Mouse (Mus musculus): ENCODE data around the gene Bbs4. TPM values are rescaled to one million over a fixed set of nuclear protein-coding genes. Genes with fewer than 3 reads are reported as not detected.

Bbs4 gene
- polyA plus RNA-seq, 1 experiment from 2014 or later = 22.0 TPM

GRCm38 (mm10) chr9:59289529-59290115, 63.7 kb downstream of the Bbs4 start:
- no peak for ATAC-seq (ENCODE audit: low FRiP score)
- H3K9me3 ChIP-seq (ENCODE audit: control insufficient read depth, low read length) = no peaks in the 10 kb centered on the region
- no peaks in the 10 kb centered on the region for H3K27me3 ChIP-seq (ENCODE audit: control insufficient read depth, insufficient read depth, low read length)
- DNase-seq (ENCODE audit: low spot score) = peak; percentile 6
- no peak overlapping the region for H3K9ac ChIP-seq (ENCODE audit: low read depth, low read length)
- H3K27ac ChIP-seq (ENCODE audit: low read depth, low read length) = peak overlapping the region; percentile 51
- whole genome bisulfite sequencing = 68% methylated on average over 6 of the region's 6 CpGs
- H3K4me2 ChIP-seq (replicated peaks; ENCODE audit: low read depth, low read length) = no peak overlapping the region
- no peaks in the 10 kb centered on the region for H3K36me3 ChIP-seq (ENCODE audit: control insufficient read depth, insufficient read depth, low read length)
- H3K4me3 ChIP-seq (ENCODE audit: low read depth, low read length) = no peak overlapping the region
- H3K4me1 ChIP-seq (replicated peaks; ENCODE audit: control insufficient read depth, insufficient read depth, low read length) = no peaks in the 10 kb centered on the region; the same call in 1 of the 2 replicates

DNA sequence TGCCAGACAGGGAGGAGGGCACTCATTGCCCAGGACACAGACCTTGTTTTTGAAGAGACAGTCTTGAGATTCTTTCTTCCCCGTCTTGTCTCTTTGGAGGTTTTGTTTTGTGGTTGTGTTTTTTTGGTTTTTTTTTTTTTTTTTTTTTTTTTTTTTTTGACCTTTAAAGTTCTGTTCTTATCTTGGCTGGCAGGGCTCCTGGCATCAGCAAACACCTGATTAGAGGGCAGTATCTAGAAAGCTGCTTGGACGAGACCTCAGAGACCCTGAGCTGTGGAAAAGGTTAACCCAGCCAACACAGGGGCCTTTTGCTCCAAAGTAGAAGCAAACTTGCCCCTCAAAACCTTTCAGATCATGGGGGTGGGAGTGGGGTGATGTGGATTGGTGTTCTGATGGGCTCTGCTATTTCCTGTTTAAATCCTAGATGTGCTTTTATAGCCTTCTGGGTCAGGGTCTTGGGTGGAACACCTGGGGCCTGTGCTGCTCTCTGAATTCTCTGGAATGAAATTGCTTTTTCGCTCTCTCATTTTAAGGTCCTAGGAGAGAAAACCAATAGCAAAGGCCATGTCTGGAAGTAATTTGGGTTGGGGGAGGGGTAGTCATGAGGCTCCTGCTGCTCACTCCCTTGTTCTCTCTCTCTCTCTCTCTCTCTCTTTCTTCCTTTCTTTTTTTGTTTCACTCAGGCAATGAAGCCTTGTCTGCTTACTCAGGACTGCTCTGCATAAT, 64.5 kb downstream of the Bbs4 start:
- H3K27ac ChIP-seq (ENCODE audit: low read depth, low read length) = peak overlapping the region; percentile 51
- H3K9ac ChIP-seq (ENCODE audit: low read depth, low read length) = no peak overlapping the region
- peak; percentile 62 for DNase-seq (ENCODE audit: low spot score)

DNA sequence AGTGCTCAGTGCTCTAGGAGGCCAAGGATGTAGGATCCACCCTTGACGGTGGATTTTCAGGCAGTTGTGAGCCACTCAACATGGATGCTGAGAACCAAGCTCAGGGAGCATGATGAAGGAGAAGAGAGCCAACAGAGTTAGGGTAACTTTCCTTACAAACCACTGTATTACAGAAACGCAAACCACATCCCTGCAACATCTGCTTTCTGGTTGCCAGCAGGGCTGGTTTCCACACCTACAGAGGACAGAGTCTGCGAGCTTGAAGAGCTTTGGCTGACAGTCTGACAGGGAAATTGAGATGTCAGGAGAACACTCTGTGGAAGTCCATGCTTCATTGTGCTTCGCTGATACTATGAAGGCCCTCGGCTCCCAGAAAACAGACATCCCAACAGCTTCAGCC, 65.2 kb downstream of the Bbs4 start:
- H3K27me3 ChIP-seq (ENCODE audit: control insufficient read depth, insufficient read depth, low read length) = no peaks in the 10 kb centered on the region
- 71% methylated on average over 5 of the region's 5 CpGs for WGBS
- no peak overlapping the region for H3K4me2 ChIP-seq (replicated peaks; ENCODE audit: low read depth, low read length)
- H3K4me3 ChIP-seq (ENCODE audit: low read depth, low read length) = no peak overlapping the region
- H3K27ac ChIP-seq (ENCODE audit: low read depth, low read length) = no peak overlapping the region
- ATAC-seq (ENCODE audit: low FRiP score) = no peak
- no peak overlapping the region for H3K9ac ChIP-seq (ENCODE audit: low read depth, low read length)
- no peaks in the 10 kb centered on the region; the same call in 1 of the 2 replicates for H3K4me1 ChIP-seq (replicated peaks; ENCODE audit: control insufficient read depth, insufficient read depth, low read length)
- H3K9me3 ChIP-seq (ENCODE audit: control insufficient read depth, low read length) = no peaks in the 10 kb centered on the region
- DNase-seq (ENCODE audit: low spot score) = no peak
- H3K36me3 ChIP-seq (ENCODE audit: control insufficient read depth, insufficient read depth, low read length) = no peaks in the 10 kb centered on the region

More for the DNA sequence above, 64.5 kb downstream of the Bbs4 start:
- Histone ChIP-seq H3K4me2 (replicated peaks; ENCODE audit: low read depth, low read length) (no peak overlapping the region), H3K36me3 (ENCODE audit: control insufficient read depth, insufficient read depth, low read length) (no peaks in the 10 kb centered on the region), H3K9me3 (ENCODE audit: control insufficient read depth, low read length) (no peaks in the 10 kb centered on the region), H3K27me3 (ENCODE audit: control insufficient read depth, insufficient read depth, low read length) (no peaks in the 10 kb centered on the region), H3K4me3 (ENCODE audit: low read depth, low read length) (no peak overlapping the region), H3K4me1 (replicated peaks; ENCODE audit: control insufficient read depth, insufficient read depth, low read length) (no peaks in the 10 kb centered on the region; the same call in 1 of the 2 replicates)
- no peak for ATAC-seq (ENCODE audit: low FRiP score)
- 69% methylated on average over 3 of the region's 3 CpGs for WGBS

DNA sequence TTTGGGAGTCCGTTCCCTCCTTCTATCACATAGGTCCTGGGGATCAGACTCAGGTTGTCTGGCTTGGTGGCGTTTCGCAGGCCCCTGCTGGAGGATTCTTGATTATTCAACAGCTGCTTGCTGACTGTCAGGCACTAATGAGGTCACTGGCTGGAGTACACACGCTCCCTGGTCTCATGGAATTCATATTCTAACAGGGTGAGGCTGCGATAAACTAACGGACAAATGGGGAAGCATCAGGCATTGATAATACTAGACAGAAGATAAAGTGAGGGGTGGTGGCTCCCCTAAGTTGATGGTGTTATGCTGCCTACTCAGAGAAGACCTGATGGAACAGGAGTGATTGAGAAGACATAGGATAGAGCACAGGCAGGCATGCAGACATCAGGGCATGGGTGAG, 67.7 kb downstream of the Bbs4 start:
- Histone ChIP-seq H3K27me3 (ENCODE audit: control insufficient read depth, insufficient read depth, low read length) (no peaks in the 10 kb centered on the region), H3K4me1 (replicated peaks; ENCODE audit: control insufficient read depth, insufficient read depth, low read length) (no peaks in the 10 kb centered on the region; the same call in 1 of the 2 replicates), H3K36me3 (ENCODE audit: control insufficient read depth, insufficient read depth, low read length) (no peaks in the 10 kb centered on the region), H3K4me2 (replicated peaks; ENCODE audit: low read depth, low read length) (no peak overlapping the region), H3K27ac (ENCODE audit: low read depth, low read length) (no peak overlapping the region), H3K9ac (ENCODE audit: low read depth, low read length) (no peak overlapping the region), H3K4me3 (ENCODE audit: low read depth, low read length) (no peak overlapping the region), H3K9me3 (ENCODE audit: control insufficient read depth, low read length) (no peaks in the 10 kb centered on the region)
- WGBS = 74% methylated on average over 6 of the region's 6 CpGs
- ATAC-seq (ENCODE audit: low FRiP score) (no peak), DNase-seq (ENCODE audit: low spot score) (no peak)

DNA sequence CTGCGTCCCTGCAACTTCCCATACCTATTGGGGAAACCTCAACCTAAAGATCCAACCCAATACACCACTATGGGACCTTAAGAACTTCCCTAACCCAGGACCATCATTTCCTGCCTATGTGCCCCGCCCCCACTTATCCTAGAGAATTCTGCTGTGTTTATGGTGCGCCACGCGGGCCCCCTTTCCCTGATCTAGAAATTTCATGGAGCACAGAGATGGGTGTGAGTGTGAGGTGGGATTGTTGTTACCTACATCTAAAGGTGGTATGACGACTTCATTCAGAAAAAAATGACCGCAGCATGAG, 70.7 kb downstream of the Bbs4 start:
- Histone ChIP-seq H3K9ac (ENCODE audit: low read depth, low read length) (no peak overlapping the region), H3K36me3 (ENCODE audit: control insufficient read depth, insufficient read depth, low read length) (no peaks in the 10 kb centered on the region), H3K4me1 (replicated peaks; ENCODE audit: control insufficient read depth, insufficient read depth, low read length) (no peaks in the 10 kb centered on the region), H3K4me2 (replicated peaks; ENCODE audit: low read depth, low read length) (no peak overlapping the region), H3K4me3 (ENCODE audit: low read depth, low read length) (no peak overlapping the region), H3K9me3 (ENCODE audit: control insufficient read depth, low read length) (no peaks in the 10 kb centered on the region), H3K27me3 (ENCODE audit: control insufficient read depth, insufficient read depth, low read length) (no peaks in the 10 kb centered on the region), H3K27ac (ENCODE audit: low read depth, low read length) (no peak overlapping the region)
- no peak for DNase-seq (ENCODE audit: low spot score)
- ATAC-seq (ENCODE audit: low FRiP score) = no peak
- 68% methylated on average over 7 of the region's 7 CpGs for WGBS

GRCm38 (mm10) chr9:59281871-59282682, 71.2 kb downstream of the Bbs4 start:
- WGBS = 48% methylated on average over 26 of the region's 27 CpGs
- H3K9me3 ChIP-seq (ENCODE audit: control insufficient read depth, low read length) = no peaks in the 10 kb centered on the region
- H3K27ac ChIP-seq (ENCODE audit: low read depth, low read length) = no peak overlapping the region
- DNase-seq (ENCODE audit: low spot score) (peak; percentile 87), ATAC-seq (ENCODE audit: low FRiP score) (no peak)
- H3K27me3 ChIP-seq (ENCODE audit: control insufficient read depth, insufficient read depth, low read length) = no peaks in the 10 kb centered on the region
- no peak overlapping the region for H3K9ac ChIP-seq (ENCODE audit: low read depth, low read length)
- H3K36me3 ChIP-seq (ENCODE audit: control insufficient read depth, insufficient read depth, low read length) = no peaks in the 10 kb centered on the region
- H3K4me1 ChIP-seq (replicated peaks; ENCODE audit: control insufficient read depth, insufficient read depth, low read length) = no peaks in the 10 kb centered on the region
- no peak overlapping the region for H3K4me3 ChIP-seq (ENCODE audit: low read depth, low read length)
- no peak overlapping the region for H3K4me2 ChIP-seq (replicated peaks; ENCODE audit: low read depth, low read length)

DNA sequence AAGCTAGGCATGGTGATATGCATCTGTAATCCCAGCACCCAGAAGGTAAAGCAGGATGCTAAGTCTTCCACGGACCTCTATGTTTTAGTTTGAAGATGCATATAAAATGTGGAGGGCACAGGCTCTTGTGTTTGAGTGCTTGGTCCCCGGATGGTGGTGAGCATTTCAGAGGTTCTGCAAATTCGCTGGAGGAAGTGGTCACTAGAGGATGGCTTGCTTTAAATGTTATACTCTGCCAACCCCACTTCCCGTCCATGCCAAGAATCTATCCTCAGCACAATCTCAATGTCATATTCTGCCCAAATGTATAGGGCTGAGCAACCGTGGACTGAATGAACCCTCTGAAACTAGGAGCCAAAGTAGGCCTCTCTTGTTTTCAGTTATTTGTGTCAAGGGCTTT, 72.4 kb downstream of the Bbs4 start:
- 92% methylated on average over 5 of the region's 5 CpGs for WGBS
- Histone ChIP-seq H3K4me2 (replicated peaks; ENCODE audit: low read depth, low read length) (no peak overlapping the region), H3K4me1 (replicated peaks; ENCODE audit: control insufficient read depth, insufficient read depth, low read length) (no peaks in the 10 kb centered on the region), H3K27ac (ENCODE audit: low read depth, low read length) (no peak overlapping the region), H3K9ac (ENCODE audit: low read depth, low read length) (no peak overlapping the region), H3K4me3 (ENCODE audit: low read depth, low read length) (no peak overlapping the region), H3K36me3 (ENCODE audit: control insufficient read depth, insufficient read depth, low read length) (no peaks in the 10 kb centered on the region), H3K9me3 (ENCODE audit: control insufficient read depth, low read length) (no peaks in the 10 kb centered on the region), H3K27me3 (ENCODE audit: control insufficient read depth, insufficient read depth, low read length) (no peaks in the 10 kb centered on the region)
- ATAC-seq (ENCODE audit: low FRiP score) (no peak), DNase-seq (ENCODE audit: low spot score) (no peak)

GRCm38 (mm10) chr9:59278694-59279093, 74.6 kb downstream of the Bbs4 start:
- 86% methylated on average over 5 of the region's 5 CpGs for WGBS
- Histone ChIP-seq H3K27ac (ENCODE audit: low read depth, low read length) (no peak overlapping the region), H3K27me3 (ENCODE audit: control insufficient read depth, insufficient read depth, low read length) (no peaks in the 10 kb centered on the region), H3K9ac (ENCODE audit: low read depth, low read length) (no peak overlapping the region), H3K36me3 (ENCODE audit: control insufficient read depth, insufficient read depth, low read length) (no peaks in the 10 kb centered on the region), H3K9me3 (ENCODE audit: control insufficient read depth, low read length) (no peaks in the 10 kb centered on the region), H3K4me3 (ENCODE audit: low read depth, low read length) (no peak overlapping the region), H3K4me1 (replicated peaks; ENCODE audit: control insufficient read depth, insufficient read depth, low read length) (no peaks in the 10 kb centered on the region), H3K4me2 (replicated peaks; ENCODE audit: low read depth, low read length) (no peak overlapping the region)
- ATAC-seq (ENCODE audit: low FRiP score) (no peak), DNase-seq (ENCODE audit: low spot score) (no peak)
